Mouse (Mus musculus) hindbrain, embryonic 13.5 days (tissue): ENCODE measurements at regions not wholly inside any gene's neighbourhood (a gene's known extent, or its start where the extent isn't known, plus 50 kb on each side); places are given as distances from the start of the nearest gene placed in this dataset.
"Not testable (repeated sequence)": the region's sequence is repeated elsewhere in the genome, so short reads cannot be mapped to it uniquely, and the experiment has no call there.

Source experiments
- ATAC-seq: fragments of 200-750 bp; cut with Nextera tagmentation; 2 replicates; pipeline ENCODE4 v1.8.0; 2017; ENCODE audit warnings: moderate TSS enrichment; ENCODE audit not compliant: low FRiP score
- H3K27ac ChIP-seq: fragments of 300-500 bp; sonication (generic); 2 replicates; pipeline ENCODE4 v1.5.1; 2015; ENCODE audit warnings: inconsistent platforms, mild to moderate bottlenecking, moderate library complexity
- H3K27me3 ChIP-seq: fragments of 300-500 bp; sonication (generic); 2 replicates; pipeline ENCODE4 v1.6.1; 2015; ENCODE audit warnings: mild to moderate bottlenecking, inconsistent platforms
- H3K36me3 ChIP-seq: fragments of 300-500 bp; sonication (generic); 2 replicates; pipeline ENCODE4 v1.6.1; 2015; ENCODE audit warnings: mild to moderate bottlenecking, inconsistent platforms
- H3K4me1 ChIP-seq: fragments of 300-500 bp; sonication (generic); replicated peaks from 2 replicates; pipeline ENCODE4 v1.6.1; 2015; ENCODE audit warnings: inconsistent platforms
- H3K4me2 ChIP-seq: fragments of 300-500 bp; sonication (generic); 2 replicates; pipeline ENCODE4 v1.6.1; 2015; ENCODE audit warnings: inconsistent platforms, mild to moderate bottlenecking, moderate library complexity
- H3K4me3 ChIP-seq: fragments of 300-500 bp; sonication (generic); 2 replicates; pipeline ENCODE4 v1.5.1; 2015; ENCODE audit warnings: mild to moderate bottlenecking, inconsistent platforms
- H3K9ac ChIP-seq: fragments of 300-500 bp; sonication (generic); 2 replicates; pipeline ENCODE4 v1.6.1; 2015; ENCODE audit warnings: mild to moderate bottlenecking, inconsistent platforms
- H3K9me3 ChIP-seq: fragments of 300-500 bp; sonication (generic); 2 replicates; pipeline ENCODE4 v1.6.1; 2016; ENCODE audit warnings: inconsistent platforms
- WGBS: fragments of 180-500 bp; shearing (Covaris S2); methylation state at CpG from one replicate; pipeline ENCODE4 v1.1.7; 2015; 5-methylcytosine and 5-hydroxymethylcytosine counted together

DNA sequence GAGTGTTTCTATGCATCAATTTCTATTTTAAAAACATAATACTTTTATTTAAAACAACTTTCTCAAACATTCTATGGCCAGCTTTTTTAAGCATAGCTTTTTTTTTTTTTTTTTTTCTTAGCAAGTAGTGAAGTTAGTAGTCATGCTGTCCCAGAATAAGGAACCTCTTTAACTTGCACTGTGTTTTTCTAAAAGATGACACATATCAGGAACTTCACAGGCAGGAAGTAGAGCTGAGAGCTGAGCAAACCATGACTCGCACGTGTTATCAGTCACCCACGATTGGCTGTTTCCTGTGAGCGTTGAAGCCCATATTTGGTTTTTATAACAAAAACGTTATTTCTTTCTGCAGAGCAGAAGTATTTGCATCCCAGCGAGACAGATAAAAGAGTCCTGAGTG, 287.9 kb upstream of the Ube2e3 start:
- H3K4me1 ChIP-seq, result no peaks in the 10 kb centered on the region
- no peaks in the 10 kb centered on the region for H3K9me3 ChIP-seq
- H3K27me3 ChIP-seq, result no peaks in the 10 kb centered on the region
- no peak overlapping the region for H3K4me2 ChIP-seq
- no peak overlapping the region for H3K4me3 ChIP-seq
- no peaks in the 10 kb centered on the region for H3K36me3 ChIP-seq
- 75% methylated on average over 6 of the region's 6 CpGs for WGBS
- H3K27ac ChIP-seq, result no peak overlapping the region
- no peak overlapping the region for H3K9ac ChIP-seq
- no peak for ATAC-seq

DNA sequence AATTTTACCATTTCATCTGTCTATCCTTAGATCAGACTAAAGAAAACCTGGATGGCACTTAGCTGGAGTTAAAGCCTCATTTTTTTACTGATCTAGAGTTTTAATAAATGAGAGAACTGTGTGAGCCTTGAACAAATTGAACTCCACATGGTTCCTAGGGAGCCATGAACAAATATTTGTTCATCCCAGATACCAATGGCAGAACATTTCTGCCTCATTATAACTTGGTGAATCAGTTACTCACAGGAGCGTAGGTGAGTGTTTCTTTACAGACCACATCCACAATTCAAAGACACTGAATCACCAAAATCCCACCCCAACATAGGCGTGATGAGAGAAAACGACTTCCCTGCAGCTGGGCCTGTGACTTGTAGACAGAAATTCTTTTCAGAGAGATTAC, 295.4 kb upstream of the Ube2e3 start:
- no peaks in the 10 kb centered on the region for H3K9me3 ChIP-seq
- H3K27me3 ChIP-seq, result no peaks in the 10 kb centered on the region
- H3K4me2 ChIP-seq, result no peak overlapping the region
- 74% methylated on average over 3 of the region's 3 CpGs for WGBS
- H3K4me1 ChIP-seq, result no peaks in the 10 kb centered on the region
- H3K27ac ChIP-seq, result no peak overlapping the region
- H3K4me3 ChIP-seq, result no peak overlapping the region
- ATAC-seq, result no peak
- no peak overlapping the region for H3K9ac ChIP-seq
- no peaks in the 10 kb centered on the region for H3K36me3 ChIP-seq

DNA sequence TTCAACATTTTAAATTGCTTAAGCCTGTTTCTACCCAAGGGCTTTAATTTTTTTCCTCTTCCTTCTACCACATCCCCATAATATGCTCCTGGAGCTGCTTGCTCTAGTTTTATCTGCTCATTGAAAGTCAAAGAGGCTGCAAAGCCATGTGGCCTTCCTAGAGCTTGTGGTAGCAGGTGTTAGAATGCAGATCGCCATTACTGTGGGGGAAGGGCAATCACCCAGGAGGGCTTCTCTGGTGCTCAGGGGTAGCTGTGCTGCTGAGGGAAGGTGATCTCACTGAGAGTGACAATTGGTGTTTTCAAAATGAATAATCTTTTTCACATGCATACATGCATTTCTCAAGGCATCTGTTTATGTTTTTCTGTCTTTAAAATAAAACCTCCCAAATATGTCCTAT, 309.8 kb upstream of the Ube2e3 start:
- Histone ChIP-seq H3K27ac (no peak overlapping the region), H3K4me3 (no peak overlapping the region), H3K27me3 (no peaks in the 10 kb centered on the region), H3K9me3 (no peaks in the 10 kb centered on the region), H3K4me1 (no peaks in the 10 kb centered on the region), H3K4me2 (no peak overlapping the region), H3K36me3 (no peaks in the 10 kb centered on the region), H3K9ac (no peak overlapping the region)
- ATAC-seq, result no peak
- 47% methylated on average over 1 of the region's 1 CpGs for WGBS

DNA sequence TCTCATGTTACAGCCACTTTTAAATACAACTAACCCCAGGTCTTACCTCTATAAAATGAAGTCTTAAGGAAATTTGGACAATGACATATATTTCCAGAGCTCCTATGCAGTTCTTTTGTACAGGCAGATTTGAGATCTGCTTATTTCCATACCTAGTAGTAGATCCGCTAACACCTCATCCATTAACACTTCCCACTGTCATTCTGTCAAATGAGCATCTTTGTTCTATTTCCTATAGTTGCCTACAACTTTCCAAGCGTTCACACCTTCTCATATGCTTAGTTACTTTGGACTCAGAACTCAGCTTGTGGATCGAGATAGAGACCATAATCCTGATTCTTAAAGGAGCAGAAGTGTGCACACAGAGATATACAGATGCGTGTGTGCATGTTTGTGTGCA, 316.8 kb upstream of the Ube2e3 start:
- H3K27me3 ChIP-seq, result no peaks in the 10 kb centered on the region
- no peaks in the 10 kb centered on the region for H3K4me1 ChIP-seq
- WGBS, result 88% methylated on average over 4 of the region's 4 CpGs
- H3K9ac ChIP-seq, result no peak overlapping the region
- H3K4me3 ChIP-seq, result no peak overlapping the region
- ATAC-seq, result no peak
- H3K9me3 ChIP-seq, result no peaks in the 10 kb centered on the region
- no peaks in the 10 kb centered on the region for H3K36me3 ChIP-seq
- no peak overlapping the region for H3K4me2 ChIP-seq
- no peak overlapping the region for H3K27ac ChIP-seq

DNA sequence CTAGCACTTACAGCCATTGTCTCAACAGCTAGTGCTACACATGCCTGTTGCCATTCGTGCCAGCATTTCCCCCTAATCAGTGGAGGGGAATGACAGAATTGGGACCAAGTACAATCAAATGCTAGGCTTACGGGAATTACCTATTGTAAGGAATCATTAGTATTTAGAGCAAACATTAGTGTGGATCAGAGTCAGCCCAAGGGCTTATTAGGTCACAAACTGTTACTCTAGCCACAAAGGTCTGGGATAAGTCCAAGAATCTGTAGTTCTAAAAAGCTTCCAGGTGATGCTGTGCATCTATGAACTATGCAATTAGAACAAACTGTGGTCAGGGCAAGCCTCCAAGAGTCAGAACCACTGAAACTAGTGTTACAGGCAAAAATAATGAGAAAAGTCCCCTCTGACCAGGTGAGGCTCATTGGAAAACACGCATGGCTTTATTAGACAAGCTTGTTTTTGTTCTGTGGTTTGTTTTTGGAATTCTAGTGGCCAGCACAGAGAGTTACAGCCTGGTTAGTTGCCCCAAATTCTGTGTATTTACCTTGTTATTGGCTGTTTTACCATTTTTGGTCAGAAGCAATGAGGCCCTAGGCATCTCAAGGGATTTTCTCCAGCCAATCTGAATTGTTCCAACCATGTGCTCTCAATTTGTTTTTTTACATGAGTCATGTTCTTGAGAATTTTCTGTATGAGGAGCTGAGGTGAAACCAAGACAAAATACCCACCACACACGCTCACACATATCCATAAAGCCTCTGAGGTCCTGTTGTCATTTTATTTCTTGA, 319.0 kb upstream of the Ube2e3 start:
- no peak overlapping the region for H3K4me3 ChIP-seq
- H3K27ac ChIP-seq, result no peak overlapping the region
- H3K9me3 ChIP-seq, result no peaks in the 10 kb centered on the region
- 82% methylated on average over 4 of the region's 4 CpGs for WGBS
- no peak overlapping the region for H3K4me2 ChIP-seq
- no peaks in the 10 kb centered on the region for H3K36me3 ChIP-seq
- H3K27me3 ChIP-seq, result no peaks in the 10 kb centered on the region
- no peak for ATAC-seq
- no peaks in the 10 kb centered on the region for H3K4me1 ChIP-seq
- H3K9ac ChIP-seq, result no peak overlapping the region

DNA sequence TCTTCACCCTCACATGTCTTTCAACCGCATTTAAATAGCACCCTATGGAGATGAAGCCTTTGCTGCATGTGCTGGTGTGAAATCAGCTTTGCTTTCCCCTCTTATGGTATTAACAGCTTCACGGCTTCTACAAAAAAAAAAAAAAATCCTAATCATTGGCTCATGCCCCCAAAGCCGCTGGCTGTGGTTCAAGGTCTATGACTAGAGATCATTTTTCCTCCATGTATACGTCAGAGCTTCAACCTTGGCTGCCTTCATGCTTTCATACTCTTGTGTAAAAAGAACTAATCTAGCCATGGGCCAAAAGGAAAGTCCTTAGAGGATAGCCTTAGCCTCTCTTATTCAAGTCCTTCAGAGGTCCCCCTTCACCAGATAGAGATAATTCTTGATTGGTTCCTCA, 320.6 kb upstream of the Ube2e3 start:
- Histone ChIP-seq H3K36me3 (no peaks in the 10 kb centered on the region), H3K4me3 (no peak overlapping the region), H3K27me3 (no peaks in the 10 kb centered on the region), H3K27ac (no peak overlapping the region), H3K4me1 (no peaks in the 10 kb centered on the region), H3K9me3 (no peaks in the 10 kb centered on the region), H3K9ac (no peak overlapping the region), H3K4me2 (no peak overlapping the region)
- ATAC-seq, result no peak
- WGBS, result 83% methylated on average over 4 of the region's 4 CpGs

DNA sequence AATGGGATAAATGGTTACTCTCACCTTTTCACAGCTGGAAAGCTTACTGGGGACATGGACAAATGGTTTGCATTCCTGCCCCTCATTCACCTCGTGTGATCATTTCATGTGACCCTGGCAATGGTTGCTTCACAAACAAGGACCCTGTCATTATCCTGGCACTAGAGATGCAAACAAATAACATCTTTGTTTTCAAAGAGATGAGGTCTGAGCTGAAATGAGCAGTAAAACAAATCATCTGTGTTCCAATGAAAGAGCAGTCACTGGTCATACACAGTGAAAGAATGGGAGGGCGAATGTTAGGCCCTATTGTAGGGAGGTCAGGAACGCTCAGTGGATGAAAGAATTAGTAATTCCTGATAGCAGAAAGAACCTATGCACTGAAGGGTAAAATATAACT, 327.5 kb upstream of the Ube2e3 start:
- no peaks in the 10 kb centered on the region for H3K27me3 ChIP-seq
- WGBS, result 56% methylated on average over 3 of the region's 3 CpGs
- H3K4me2 ChIP-seq, result no peak overlapping the region
- no peak overlapping the region for H3K27ac ChIP-seq
- H3K4me1 ChIP-seq, result peaks cover 4% of the 10 kb centered on the region
- no peak overlapping the region for H3K9ac ChIP-seq
- no peaks in the 10 kb centered on the region for H3K9me3 ChIP-seq
- no peak for ATAC-seq
- no peak overlapping the region for H3K4me3 ChIP-seq
- H3K36me3 ChIP-seq, result no peaks in the 10 kb centered on the region

DNA sequence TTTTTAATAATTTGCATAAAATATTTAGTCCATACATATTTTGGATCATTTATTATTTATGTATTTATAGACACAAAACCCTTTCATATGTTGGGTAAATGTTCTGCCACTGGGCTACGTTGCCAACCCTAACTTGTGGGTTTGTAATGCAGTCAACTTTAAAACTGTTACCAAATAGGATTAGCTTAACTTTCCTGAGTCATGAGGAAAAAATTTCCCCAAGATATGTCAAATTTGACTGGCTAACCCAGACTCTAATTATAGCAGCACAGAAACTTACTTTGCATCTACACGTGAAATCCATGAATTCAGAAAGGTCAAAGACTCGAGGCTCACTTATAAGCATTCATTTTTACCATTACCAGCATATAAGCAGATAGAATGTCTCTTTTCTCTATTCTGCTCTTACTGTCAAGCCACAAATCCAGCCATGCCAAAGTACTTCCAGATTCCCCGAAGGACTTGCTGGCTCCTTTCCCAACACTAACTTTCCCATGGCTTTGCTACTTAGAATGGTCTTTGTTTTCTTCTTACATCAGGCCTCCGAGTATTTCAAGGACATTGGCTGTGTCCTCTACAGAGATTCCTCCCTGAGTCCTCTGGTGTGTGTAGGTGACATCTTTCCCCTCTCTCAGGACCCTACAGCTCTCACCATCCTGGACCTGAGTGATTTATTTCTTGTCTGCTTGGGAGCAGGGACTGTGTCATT, 328.2 kb upstream of the Ube2e3 start:
- peaks cover 4% of the 10 kb centered on the region for H3K4me1 ChIP-seq
- no peak for ATAC-seq
- no peak overlapping the region for H3K4me2 ChIP-seq
- H3K27ac ChIP-seq, result no peak overlapping the region
- WGBS, result 74% methylated on average over 5 of the region's 5 CpGs
- H3K9me3 ChIP-seq, result no peaks in the 10 kb centered on the region
- H3K27me3 ChIP-seq, result no peaks in the 10 kb centered on the region
- no peak overlapping the region for H3K4me3 ChIP-seq
- no peaks in the 10 kb centered on the region for H3K36me3 ChIP-seq
- H3K9ac ChIP-seq, result no peak overlapping the region

DNA sequence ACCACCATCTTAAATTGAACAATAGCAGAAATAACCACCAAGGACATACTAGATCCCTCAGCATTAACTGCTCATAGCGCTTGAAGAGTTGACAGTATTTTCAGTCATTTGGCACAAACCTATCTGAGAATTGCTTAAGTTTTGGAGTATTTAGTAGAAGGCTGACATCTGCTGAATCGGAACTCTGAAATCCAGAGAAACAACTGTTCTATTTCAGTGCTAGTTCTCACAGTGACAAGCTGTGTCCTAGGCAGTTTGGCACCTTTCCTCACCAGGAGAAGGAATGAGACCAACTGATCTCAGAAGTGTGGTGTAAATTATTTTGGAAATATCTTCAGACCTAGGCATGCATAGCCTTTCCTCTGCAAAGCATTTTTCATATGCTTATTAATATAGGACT, 330.4 kb upstream of the Ube2e3 start:
- Histone ChIP-seq H3K4me3 (no peak overlapping the region), H3K9me3 (no peaks in the 10 kb centered on the region), H3K4me2 (no peak overlapping the region), H3K36me3 (no peaks in the 10 kb centered on the region), H3K27me3 (no peaks in the 10 kb centered on the region), H3K27ac (no peak overlapping the region), H3K9ac (no peak overlapping the region), H3K4me1 (peaks cover 4% of the 10 kb centered on the region)
- ATAC-seq, result no peak
- 95% methylated on average over 2 of the region's 2 CpGs for WGBS

DNA sequence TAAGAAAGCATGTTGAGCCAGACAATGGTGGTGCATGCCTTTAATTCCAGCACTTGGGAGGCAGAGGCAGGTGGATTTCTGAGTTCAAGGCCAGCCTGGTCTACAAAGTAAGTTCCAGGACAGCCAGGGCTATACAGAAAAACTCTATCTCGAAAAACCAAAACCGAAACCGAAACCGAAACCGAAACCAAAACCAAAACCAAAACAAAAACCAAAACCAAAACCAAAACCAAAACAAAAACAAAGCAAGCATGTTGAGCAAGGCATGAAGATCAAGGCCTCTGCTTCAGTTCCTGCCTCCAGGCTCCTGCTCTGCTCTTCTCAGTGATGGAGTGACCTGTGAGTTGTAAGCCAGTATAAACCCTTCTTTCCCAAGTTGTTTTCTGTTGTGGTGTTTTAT, 334.0 kb upstream of the Ube2e3 start:
- not testable (repeated sequence) for H3K4me2 ChIP-seq, H3K9me3 ChIP-seq, H3K4me3 ChIP-seq, H3K27me3 ChIP-seq, H3K36me3 ChIP-seq, H3K4me1 ChIP-seq, H3K9ac ChIP-seq, ATAC-seq, H3K27ac ChIP-seq
- 95% methylated on average over 5 of the region's 5 CpGs for WGBS

DNA sequence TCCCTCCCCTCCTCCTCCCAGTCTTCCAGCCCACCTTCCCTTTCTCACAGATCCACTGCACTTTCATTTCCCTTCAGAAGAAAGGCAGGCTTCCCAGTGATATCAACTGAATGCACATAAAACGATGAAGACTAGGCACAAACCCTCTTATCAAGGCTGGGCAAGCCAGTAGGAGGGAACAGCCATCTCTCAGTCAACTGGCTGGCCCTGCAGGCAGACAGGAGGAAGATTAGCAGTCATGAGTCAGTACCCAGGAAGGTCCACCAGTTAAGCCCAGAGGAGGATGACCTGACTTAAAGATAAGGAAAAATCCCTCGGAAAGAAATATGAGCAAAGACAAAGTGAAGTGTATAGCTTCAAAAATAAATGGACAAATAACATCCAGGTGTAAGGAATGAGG, 337.4 kb upstream of the Ube2e3 start:
- Histone ChIP-seq H3K27me3 (no peaks in the 10 kb centered on the region), H3K4me1 (no peaks in the 10 kb centered on the region), H3K4me3 (no peak overlapping the region), H3K9ac (no peak overlapping the region), H3K9me3 (no peaks in the 10 kb centered on the region), H3K4me2 (no peak overlapping the region), H3K27ac (no peak overlapping the region), H3K36me3 (no peaks in the 10 kb centered on the region)
- WGBS, result 82% methylated on average over 2 of the region's 2 CpGs
- ATAC-seq, result no peak

DNA sequence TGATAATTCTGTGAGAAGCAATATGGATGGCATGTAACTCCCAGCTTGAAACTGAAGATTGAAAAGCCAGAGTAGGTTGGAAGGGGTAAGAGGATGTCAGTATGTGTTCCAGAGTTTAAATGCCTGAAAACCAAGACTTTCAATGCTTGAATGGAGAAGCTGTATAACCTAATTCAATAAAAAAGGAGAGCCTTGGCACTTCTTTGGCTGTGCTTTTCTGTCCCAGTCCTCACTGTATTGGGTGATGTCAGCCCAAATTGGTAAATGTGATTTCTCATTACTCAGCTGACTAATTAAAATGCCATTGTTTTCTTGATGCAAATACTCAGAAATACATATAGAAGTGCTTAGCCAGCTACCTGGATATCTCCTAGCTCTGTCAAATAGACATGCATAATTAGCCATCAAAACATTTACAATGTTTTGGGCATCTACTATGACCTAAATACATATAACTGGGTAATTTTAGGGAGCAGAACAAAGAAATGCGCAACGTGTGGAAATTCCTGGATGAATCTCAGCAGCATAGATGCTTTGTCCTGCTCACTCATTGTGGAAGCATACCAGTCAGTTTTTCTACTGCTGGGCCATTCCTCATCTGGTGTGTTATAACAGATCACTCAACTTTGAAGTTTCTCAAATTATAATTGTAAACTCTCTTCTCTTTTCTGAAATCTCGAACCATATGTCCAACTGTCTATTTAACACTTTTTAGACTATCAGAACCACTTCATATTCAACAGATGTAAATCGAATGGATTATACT, 347.5 kb upstream of the Ube2e3 start:
- no peak overlapping the region for H3K4me3 ChIP-seq
- no peak overlapping the region for H3K9ac ChIP-seq
- no peaks in the 10 kb centered on the region for H3K4me1 ChIP-seq
- no peak overlapping the region for H3K27ac ChIP-seq
- no peaks in the 10 kb centered on the region for H3K36me3 ChIP-seq
- no peak overlapping the region for H3K4me2 ChIP-seq
- H3K27me3 ChIP-seq, result no peaks in the 10 kb centered on the region
- WGBS, result 90% methylated on average over 4 of the region's 4 CpGs
- ATAC-seq, result no peak
- no peaks in the 10 kb centered on the region for H3K9me3 ChIP-seq
